Mouse (Mus musculus): ENCODE data around the gene Calb2. TPM values are rescaled to one million over a fixed set of nuclear protein-coding genes. Genes with fewer than 3 reads are reported as not detected.

The Calb2 gene
- polyA plus RNA-seq, 1 experiment from 2014 or later = not detected

DNA sequence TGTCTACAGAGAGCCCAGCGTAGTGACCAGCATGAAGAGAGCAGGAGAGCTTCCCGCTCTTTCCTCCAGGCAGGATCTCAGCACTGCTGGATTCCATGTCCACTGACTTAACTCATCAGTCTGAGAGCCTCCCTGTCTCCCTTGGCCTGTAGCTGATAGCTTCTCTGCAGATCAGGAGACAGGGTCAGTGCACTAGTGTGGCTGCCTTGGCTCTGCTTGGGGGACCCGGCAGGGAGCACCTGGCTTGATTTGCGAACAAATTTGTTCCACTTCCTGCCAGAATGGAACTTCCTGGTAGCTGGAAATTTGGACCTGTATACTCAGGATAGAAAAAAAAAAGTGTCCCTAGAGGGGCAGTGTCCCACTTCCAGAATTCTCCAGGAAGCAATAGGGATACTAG is 6.8 kb upstream of the Calb2 start:
- H3K4me2 ChIP-seq (ENCODE audit: low read length) = no peak overlapping the region
- no peak overlapping the region for H3K4me3 ChIP-seq (replicated peaks; ENCODE audit: low read depth, low read length)
- no peaks in the 10 kb centered on the region for H3K36me3 ChIP-seq (ENCODE audit: insufficient read depth, low read length)
- H3K27ac ChIP-seq = no peak overlapping the region
- no peaks in the 10 kb centered on the region for H3K4me1 ChIP-seq (replicated peaks; ENCODE audit: insufficient read depth, low read length)
- DNase-seq (ENCODE audit: low spot score) (no peak), ATAC-seq (replicated peaks; ENCODE audit: low FRiP score, low read depth) (no peak)
- TF ChIP-seq CTCF (IDR thresholded peaks at IDR 0.05; ENCODE audit: low read depth) = no peak
- 82% methylated on average over 4 of the region's 4 CpGs for WGBS
- no peaks in the 10 kb centered on the region for H3K27me3 ChIP-seq (ENCODE audit: insufficient read depth, low read length)
- H3K9me3 ChIP-seq (replicated peaks; ENCODE audit: low read length) = no peaks in the 10 kb centered on the region
- H3K9ac ChIP-seq (ENCODE audit: low read depth, low read length) = no peak overlapping the region

DNA sequence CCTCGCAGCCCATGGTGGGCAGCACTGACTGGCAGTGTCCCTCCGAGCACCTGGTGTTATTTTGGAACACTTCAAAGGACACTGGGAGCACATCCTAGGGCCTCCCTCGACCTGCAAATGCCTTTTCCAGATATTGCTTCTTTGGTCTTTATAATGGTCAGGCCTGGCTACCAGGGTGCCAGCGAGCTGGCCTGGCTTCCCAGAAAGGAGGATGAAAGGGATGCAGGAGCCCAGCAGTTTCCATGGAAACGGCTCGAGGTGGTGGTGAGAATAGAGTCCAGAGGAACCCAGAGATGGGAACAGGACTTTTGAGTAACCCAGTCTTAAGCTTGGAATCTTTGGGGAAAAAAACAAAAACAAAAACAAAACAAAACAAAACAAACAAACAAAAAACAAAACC is 4.2 kb upstream of the Calb2 start:
- H3K4me2 ChIP-seq (ENCODE audit: low read length) = no peak overlapping the region
- H3K4me3 ChIP-seq (replicated peaks; ENCODE audit: low read depth, low read length) = no peak overlapping the region
- no peak for TF ChIP-seq CTCF (IDR thresholded peaks at IDR 0.05; ENCODE audit: low read depth)
- peaks cover 5% of the 10 kb centered on the region for H3K27me3 ChIP-seq (ENCODE audit: insufficient read depth, low read length)
- no peak overlapping the region for H3K27ac ChIP-seq
- 56% methylated on average over 6 of the region's 6 CpGs for WGBS
- no peaks in the 10 kb centered on the region for H3K9me3 ChIP-seq (replicated peaks; ENCODE audit: low read length)
- DNase-seq (ENCODE audit: low spot score) (no peak), ATAC-seq (replicated peaks; ENCODE audit: low FRiP score, low read depth) (no peak)
- no peaks in the 10 kb centered on the region for H3K4me1 ChIP-seq (replicated peaks; ENCODE audit: insufficient read depth, low read length)
- no peak overlapping the region for H3K9ac ChIP-seq (ENCODE audit: low read depth, low read length)
- H3K36me3 ChIP-seq (ENCODE audit: insufficient read depth, low read length) = no peaks in the 10 kb centered on the region

DNA sequence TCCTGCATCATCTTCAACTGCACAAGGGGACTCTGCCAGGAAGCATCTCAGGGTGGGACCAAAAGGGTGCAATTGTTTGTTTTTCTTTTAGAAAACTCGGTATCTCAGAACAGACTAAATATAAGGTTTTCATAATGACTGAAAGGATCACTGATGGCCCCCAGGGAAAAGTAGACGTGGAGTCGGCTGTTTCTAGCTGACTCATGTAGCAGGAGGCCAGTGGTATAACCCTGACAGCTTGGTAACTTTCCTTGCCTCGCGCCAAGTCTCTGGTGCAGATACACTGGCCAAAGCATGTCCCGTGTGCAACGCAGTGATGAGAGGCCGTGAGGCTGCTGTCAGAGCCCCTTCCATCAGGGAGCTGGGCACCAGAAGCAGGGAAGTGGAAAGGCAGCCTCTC is 1.7 kb downstream of the Calb2 start:
- no peak overlapping the region for H3K9ac ChIP-seq (ENCODE audit: low read depth, low read length)
- no peak for TF ChIP-seq CTCF (IDR thresholded peaks at IDR 0.05; ENCODE audit: low read depth)
- DNase-seq (ENCODE audit: low spot score) (no peak), ATAC-seq (replicated peaks; ENCODE audit: low FRiP score, low read depth) (no peak)
- H3K27me3 ChIP-seq (ENCODE audit: insufficient read depth, low read length) = peaks cover 5% of the 10 kb centered on the region
- WGBS = 72% methylated on average over 8 of the region's 8 CpGs
- no peaks in the 10 kb centered on the region for H3K36me3 ChIP-seq (ENCODE audit: insufficient read depth, low read length)
- H3K4me1 ChIP-seq (replicated peaks; ENCODE audit: insufficient read depth, low read length) = no peaks in the 10 kb centered on the region
- H3K9me3 ChIP-seq (replicated peaks; ENCODE audit: low read length) = no peaks in the 10 kb centered on the region
- no peak overlapping the region for H3K27ac ChIP-seq
- H3K4me2 ChIP-seq (ENCODE audit: low read length) = no peak overlapping the region
- H3K4me3 ChIP-seq (replicated peaks; ENCODE audit: low read depth, low read length) = no peak overlapping the region

DNA sequence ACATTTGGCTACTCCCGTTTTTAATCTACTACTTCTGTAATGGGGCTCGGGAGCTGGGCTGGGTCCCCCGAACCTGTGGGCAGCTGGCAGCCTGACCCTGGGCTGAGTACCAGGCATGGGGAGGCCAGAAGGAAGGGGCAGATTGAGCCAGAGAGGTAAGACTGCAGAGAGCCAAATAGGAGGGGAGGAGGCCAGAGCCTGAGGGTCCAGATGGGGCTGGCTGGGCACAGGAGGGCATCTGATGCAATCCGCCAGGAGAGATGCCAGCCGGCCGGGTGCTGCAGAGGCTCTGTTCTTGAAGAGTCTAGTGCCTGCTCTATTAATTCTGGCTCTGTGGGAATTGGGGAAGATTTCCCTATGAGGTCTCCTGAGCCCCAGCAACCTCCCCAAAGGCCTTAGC is 6.0 kb downstream of the Calb2 start:
- 77% methylated on average over 6 of the region's 6 CpGs for WGBS
- Histone ChIP-seq H3K4me2 (ENCODE audit: low read length) (no peak overlapping the region), H3K27me3 (ENCODE audit: insufficient read depth, low read length) (no peaks in the 10 kb centered on the region), H3K4me3 (replicated peaks; ENCODE audit: low read depth, low read length) (no peak overlapping the region), H3K9ac (ENCODE audit: low read depth, low read length) (no peak overlapping the region), H3K4me1 (replicated peaks; ENCODE audit: insufficient read depth, low read length) (no peaks in the 10 kb centered on the region), H3K36me3 (ENCODE audit: insufficient read depth, low read length) (no peaks in the 10 kb centered on the region), H3K9me3 (replicated peaks; ENCODE audit: low read length) (no peaks in the 10 kb centered on the region), H3K27ac (no peak overlapping the region)
- TF ChIP-seq CTCF (IDR thresholded peaks at IDR 0.05; ENCODE audit: low read depth) = no peak
- ATAC-seq (replicated peaks; ENCODE audit: low FRiP score, low read depth) (no peak), DNase-seq (ENCODE audit: low spot score) (no peak)

DNA sequence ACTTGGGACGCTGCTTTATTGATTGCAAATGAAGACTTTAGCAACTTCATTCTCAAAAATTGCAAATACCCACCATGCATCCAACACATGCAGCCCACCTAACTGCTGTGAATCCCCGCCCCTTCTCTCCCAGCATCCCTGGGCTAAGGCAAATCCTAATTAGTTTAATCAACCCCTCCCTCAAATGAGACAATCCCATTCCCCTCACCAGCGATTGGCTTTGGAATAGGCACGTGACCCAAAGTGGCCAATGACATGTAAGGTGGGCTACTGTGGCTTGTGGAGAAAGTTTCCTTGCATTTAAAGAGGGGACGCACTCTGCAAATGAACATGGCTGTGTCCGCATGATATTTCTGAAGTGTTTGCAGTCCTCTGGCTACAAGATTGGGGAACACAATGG is 15.1 kb downstream of the Calb2 start:
- TF ChIP-seq CTCF (IDR thresholded peaks at IDR 0.05; ENCODE audit: low read depth) = no peak
- Histone ChIP-seq H3K9me3 (replicated peaks; ENCODE audit: low read length) (no peaks in the 10 kb centered on the region), H3K4me1 (replicated peaks; ENCODE audit: insufficient read depth, low read length) (no peaks in the 10 kb centered on the region), H3K27me3 (ENCODE audit: insufficient read depth, low read length) (no peaks in the 10 kb centered on the region), H3K36me3 (ENCODE audit: insufficient read depth, low read length) (no peaks in the 10 kb centered on the region), H3K4me2 (ENCODE audit: low read length) (no peak overlapping the region), H3K27ac (no peak overlapping the region), H3K9ac (ENCODE audit: low read depth, low read length) (no peak overlapping the region), H3K4me3 (replicated peaks; ENCODE audit: low read depth, low read length) (no peak overlapping the region)
- WGBS = 82% methylated on average over 6 of the region's 6 CpGs
- ATAC-seq (replicated peaks; ENCODE audit: low FRiP score, low read depth) (no peak), DNase-seq (ENCODE audit: low spot score) (no peak)

- H3K9me3 ChIP-seq (replicated peaks; ENCODE audit: low read length) = no peaks in the 10 kb centered on the region
- WGBS = 0% methylated on average over 4 of the region's 4 CpGs
- H3K9ac ChIP-seq (ENCODE audit: low read depth, low read length) = no peak overlapping the region
- ATAC-seq (replicated peaks; ENCODE audit: low FRiP score, low read depth) (no peak), DNase-seq (ENCODE audit: low spot score) (peak; percentile 76)
- TF ChIP-seq CTCF (IDR thresholded peaks at IDR 0.05; ENCODE audit: low read depth) = peak; percentile 87
- no peaks in the 10 kb centered on the region for H3K4me1 ChIP-seq (replicated peaks; ENCODE audit: insufficient read depth, low read length)
- H3K27me3 ChIP-seq (ENCODE audit: insufficient read depth, low read length) = no peaks in the 10 kb centered on the region
- H3K36me3 ChIP-seq (ENCODE audit: insufficient read depth, low read length) = no peaks in the 10 kb centered on the region
- H3K4me2 ChIP-seq (ENCODE audit: low read length) = no peak overlapping the region
- H3K4me3 ChIP-seq (replicated peaks; ENCODE audit: low read depth, low read length) = no peak overlapping the region
- H3K27ac ChIP-seq = no peak overlapping the region
Observed at GRCm38 (mm10) chr8:110145538-110145937, 22.5 kb downstream of the Calb2 start.

DNA sequence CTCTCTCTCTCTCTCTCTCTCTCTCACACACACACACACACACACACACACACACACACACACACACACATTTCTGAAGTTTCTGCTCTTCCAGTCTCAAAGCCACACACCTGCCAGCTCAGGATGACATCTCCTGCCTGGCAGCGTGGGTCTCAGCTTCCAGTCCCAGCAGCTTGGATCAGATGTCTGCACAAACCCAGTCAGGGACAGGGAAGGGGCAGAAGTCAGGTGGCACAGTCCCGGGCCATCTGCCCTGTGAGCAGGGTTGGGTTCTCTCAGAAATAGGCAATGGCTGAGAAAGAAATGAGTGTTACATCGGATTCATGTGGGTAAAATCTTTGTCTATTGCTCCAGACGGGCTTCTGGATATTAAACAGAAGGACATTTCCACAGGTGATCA is 27.2 kb downstream of the Calb2 start:
- H3K27ac ChIP-seq = no peak overlapping the region
- no peaks in the 10 kb centered on the region for H3K36me3 ChIP-seq (ENCODE audit: insufficient read depth, low read length)
- DNase-seq (ENCODE audit: low spot score) (no peak), ATAC-seq (replicated peaks; ENCODE audit: low FRiP score, low read depth) (no peak)
- no peaks in the 10 kb centered on the region for H3K27me3 ChIP-seq (ENCODE audit: insufficient read depth, low read length)
- no peak overlapping the region for H3K9ac ChIP-seq (ENCODE audit: low read depth, low read length)
- 46% methylated on average over 4 of the region's 4 CpGs for WGBS
- no peaks in the 10 kb centered on the region for H3K9me3 ChIP-seq (replicated peaks; ENCODE audit: low read length)
- TF ChIP-seq CTCF (IDR thresholded peaks at IDR 0.05; ENCODE audit: low read depth) = no peak
- no peak overlapping the region for H3K4me3 ChIP-seq (replicated peaks; ENCODE audit: low read depth, low read length)
- H3K4me2 ChIP-seq (ENCODE audit: low read length) = no peak overlapping the region
- H3K4me1 ChIP-seq (replicated peaks; ENCODE audit: insufficient read depth, low read length) = no peaks in the 10 kb centered on the region
